Mouse (Mus musculus) hindbrain, embryonic 15.5 days (tissue): ENCODE data around the gene BC117090. TPM values are rescaled to one million over a fixed set of nuclear protein-coding genes. Genes with fewer than 3 reads are reported as not detected.
"Not testable (repeated sequence)": the region's sequence is repeated elsewhere in the genome, so short reads cannot be mapped to it uniquely, and the experiment has no call there.

ENCODE experiments used
- ATAC-seq: fragments of 200-750 bp; cut with Nextera tagmentation; 2 replicates; pipeline ENCODE4 v1.8.0; 2017; ENCODE audit warnings: low read depth, moderate number of reproducible peaks, moderate TSS enrichment; ENCODE audit not compliant: low FRiP score
- H3K27ac ChIP-seq: fragments of 300-500 bp; sonication (generic); replicated peaks from 2 replicates; pipeline ENCODE4 v1.5.1; 2015; ENCODE audit warnings: mild to moderate bottlenecking, inconsistent platforms
- H3K27me3 ChIP-seq: fragments of 300-500 bp; sonication (generic); 2 replicates; pipeline ENCODE4 v1.6.1; 2015; ENCODE audit warnings: control low read depth, inconsistent platforms
- H3K36me3 ChIP-seq: fragments of 300-500 bp; sonication (generic); 2 replicates; pipeline ENCODE4 v1.6.1; 2015; ENCODE audit warnings: control low read depth, inconsistent platforms
- H3K4me1 ChIP-seq: fragments of 300-500 bp; sonication (generic); replicated peaks from 2 replicates; pipeline ENCODE4 v1.6.1; 2015; ENCODE audit warnings: control low read depth, inconsistent platforms
- H3K4me2 ChIP-seq: fragments of 300-500 bp; sonication (generic); 2 replicates; pipeline ENCODE4 v1.6.1; 2015; ENCODE audit warnings: moderate library complexity, mild to moderate bottlenecking, inconsistent platforms
- H3K4me3 ChIP-seq: fragments of 300-500 bp; sonication (generic); 2 replicates; pipeline ENCODE4 v1.5.1; 2015; ENCODE audit warnings: mild to moderate bottlenecking, inconsistent platforms
- H3K9ac ChIP-seq: fragments of 300-500 bp; sonication (generic); 2 replicates; pipeline ENCODE4 v1.6.1; 2015; ENCODE audit warnings: inconsistent platforms
- H3K9me3 ChIP-seq: fragments of 300-500 bp; sonication (generic); 2 replicates; pipeline ENCODE4 v1.6.1; 2016; ENCODE audit warnings: control low read depth, inconsistent platforms
- WGBS: fragments of 180-500 bp; shearing (Covaris S2); methylation state at CpG from one replicate; pipeline ENCODE4 v1.1.7; 2015; 5-methylcytosine and 5-hydroxymethylcytosine counted together
- polyA plus RNA-seq: library from polyadenylated mRNA; unstranded; fragments of >200 nt; fragmentation: Nextera tagmentation; extraction: Ambion mirVana; gene quantifications from 2 replicates; pipeline ENCODE4 v1.2.1, GENCODE M21; 2015

Gene BC117090
- not detected in 2 replicates for polyA plus RNA-seq

GRCm38 (mm10) chr16:36334232-36334631, at the start of gene BC117090:
TSS of gene BC117090 (minus strand) at chr16:36334332.
- WGBS, result 79% methylated on average over 3 of the region's 3 CpGs
- no peak within 1 kb of the TSS for H3K4me3 ChIP-seq
- no peak for ATAC-seq

GRCm38 (mm10) chr16:36367648-36368047, 33.5 kb upstream of the BC117090 start, which contains the start of gene BC100530:
TSS of gene BC100530 (minus strand) at chr16:36367748.
- H3K9ac ChIP-seq, H3K27ac ChIP-seq, H3K4me1 ChIP-seq, H3K9me3 ChIP-seq, H3K36me3 ChIP-seq, H3K27me3 ChIP-seq, ATAC-seq, H3K4me3 ChIP-seq, H3K4me2 ChIP-seq: not testable (repeated sequence)
- 88% methylated on average over 3 of the region's 3 CpGs for WGBS

More at GRCm38 (mm10) chr16:36334232-36334631, at the start of gene BC117090:
- no peaks in the 10 kb centered on the region for H3K4me1 ChIP-seq
- no peak within 1 kb of the TSS for H3K27ac ChIP-seq
- no peaks in the 10 kb centered on the region for H3K27me3 ChIP-seq
- no peak within 1 kb of the TSS for H3K4me2 ChIP-seq
- no peak within 1 kb of the TSS for H3K9ac ChIP-seq
- no peaks in the 10 kb centered on the region for H3K9me3 ChIP-seq
- no peaks in the 10 kb centered on the region for H3K36me3 ChIP-seq

- no peak overlapping the region for H3K4me3 ChIP-seq
- no peaks in the 10 kb centered on the region for H3K27me3 ChIP-seq
- WGBS, result 65% methylated on average over 2 of the region's 2 CpGs
- no peak for ATAC-seq
- H3K27ac ChIP-seq, result no peak overlapping the region
- no peaks in the 10 kb centered on the region for H3K4me1 ChIP-seq
- H3K9ac ChIP-seq, result no peak overlapping the region
- no peaks in the 10 kb centered on the region for H3K36me3 ChIP-seq
- H3K9me3 ChIP-seq, result no peaks in the 10 kb centered on the region
- no peak overlapping the region for H3K4me2 ChIP-seq
Measured at GRCm38 (mm10) chr16:36337171-36337570, 3.0 kb upstream of the BC117090 start.

- H3K4me1 ChIP-seq, result no peaks in the 10 kb centered on the region
- H3K36me3 ChIP-seq, result no peaks in the 10 kb centered on the region
- no peak for ATAC-seq
- H3K9ac ChIP-seq, result no peak overlapping the region
- no peak overlapping the region for H3K4me2 ChIP-seq
- no peak overlapping the region for H3K4me3 ChIP-seq
- H3K9me3 ChIP-seq, result no peaks in the 10 kb centered on the region
- H3K27me3 ChIP-seq, result no peaks in the 10 kb centered on the region
- H3K27ac ChIP-seq, result no peak overlapping the region
Measured at GRCm38 (mm10) chr16:36319286-36319685, 14.8 kb downstream of the BC117090 start.

- not testable (repeated sequence) for ATAC-seq, H3K27me3 ChIP-seq, H3K4me1 ChIP-seq, H3K27ac ChIP-seq, H3K36me3 ChIP-seq, H3K4me2 ChIP-seq, H3K4me3 ChIP-seq, H3K9ac ChIP-seq, H3K9me3 ChIP-seq
- 78% methylated on average over 6 of the region's 6 CpGs for WGBS
Measured at GRCm38 (mm10) chr16:36316111-36316510, 18.0 kb downstream of the BC117090 start.

- Histone ChIP-seq H3K36me3 (no peaks in the 10 kb centered on the region), H3K27me3 (no peaks in the 10 kb centered on the region), H3K4me2 (no peak overlapping the region), H3K9ac (no peak overlapping the region), H3K4me1 (no peaks in the 10 kb centered on the region), H3K9me3 (no peaks in the 10 kb centered on the region), H3K4me3 (no peak overlapping the region), H3K27ac (no peak overlapping the region)
- 89% methylated on average over 4 of the region's 4 CpGs for WGBS
- no peak for ATAC-seq
Measured at GRCm38 (mm10) chr16:36307631-36308030, 26.5 kb downstream of the BC117090 start.

- H3K9ac ChIP-seq, result no peak overlapping the region
- H3K27ac ChIP-seq, result no peak overlapping the region
- 91% methylated on average over 4 of the region's 4 CpGs for WGBS
- no peak overlapping the region for H3K4me2 ChIP-seq
- no peaks in the 10 kb centered on the region for H3K36me3 ChIP-seq
- no peak overlapping the region for H3K4me3 ChIP-seq
- ATAC-seq, result no peak
- no peaks in the 10 kb centered on the region for H3K4me1 ChIP-seq
- H3K27me3 ChIP-seq, result no peaks in the 10 kb centered on the region
- H3K9me3 ChIP-seq, result no peaks in the 10 kb centered on the region
Measured at GRCm38 (mm10) chr16:36289140-36289539, 45.0 kb downstream of the BC117090 start.

GRCm38 (mm10) chr16:36276796-36277195, 57.3 kb downstream of the BC117090 start, which contains the start of gene Stfa1:
TSS of gene Stfa1 (plus strand) at chr16:36276951.
- H3K27ac ChIP-seq, H3K4me2 ChIP-seq, ATAC-seq, H3K9ac ChIP-seq, H3K4me3 ChIP-seq, H3K27me3 ChIP-seq, H3K9me3 ChIP-seq, H3K36me3 ChIP-seq, H3K4me1 ChIP-seq: not testable (repeated sequence)
- WGBS, result 92% methylated on average over 4 of the region's 4 CpGs

Other genes starting within 250 kb of the BC117090 start
- 0.06 TPM in 1 of 2 replicates, not detected in the other for gene Csta1, start 203.1 kb downstream of the BC117090 start, polyA plus RNA-seq
- not detected in 2 replicates for gene Stfa2l1, start 177.5 kb downstream of the BC117090 start, polyA plus RNA-seq
- 0.62 and 0.67 TPM in 2 replicates for gene Gm5483, start 150.1 kb downstream of the BC117090 start, polyA plus RNA-seq
- gene Gm5416, start 123.9 kb downstream of the BC117090 start, polyA plus RNA-seq, result not detected in 2 replicates
- gene 2010005H15Rik, start 112.9 kb downstream of the BC117090 start, polyA plus RNA-seq, result not detected in 2 replicates
- 1.6 and 2.3 TPM in 2 replicates for gene Stfa1, start 57.4 kb downstream of the BC117090 start, polyA plus RNA-seq
- 1.5 and 1.7 TPM in 2 replicates for gene BC100530, start 33.4 kb upstream of the BC117090 start, polyA plus RNA-seq
- 0.36 TPM in 1 of 2 replicates, not detected in the other for gene Stfa2, start 74.1 kb upstream of the BC117090 start, polyA plus RNA-seq
- gene Stfa3, start 121.1 kb upstream of the BC117090 start, polyA plus RNA-seq, result 0.73 and 0.77 TPM in 2 replicates
- gene Casr, start 227.8 kb upstream of the BC117090 start, polyA plus RNA-seq, result 0.16 and 0.33 TPM in 2 replicates